Mouse (Mus musculus): ENCODE data around the gene Atp2c2. TPM values are rescaled to one million over a fixed set of nuclear protein-coding genes. Genes with fewer than 3 reads are reported as not detected.

Gene Atp2c2
- total and polyA plus RNA-seq, 3 experiments = 0.27 to 0.58 TPM; not detected in 1

- H3K4me1 ChIP-seq (ENCODE audit: control insufficient read depth in 1 of 2, insufficient read depth in 2 of 2, low read length in 2 of 2) = peaks cover 8 to 32% of the 10 kb centered on the region in 2 experiments
- H3K4me3 ChIP-seq (ENCODE audit: control insufficient read depth in 1 of 2, insufficient read depth in 1 of 2, low read depth in 2 of 2, low read length in 2 of 2) = peak overlapping the region; percentile 43 to 50
These were observed 87.1 kb downstream of the Atp2c2 start for GRCm38 (mm10) chr8:119786871-119787270.

GRCm38 (mm10) chr8:119787341-119787740 lies 87.5 kb downstream of the Atp2c2 start:
- H3K9me3 ChIP-seq (replicated peaks; ENCODE audit: insufficient read depth, low read length) = no peaks in the 10 kb centered on the region
- peaks cover 0 to 9% of the 10 kb centered on the region in 2 experiments; a peak in 2 of 4 replicates for H3K36me3 ChIP-seq (ENCODE audit: control insufficient read depth in 1 of 2, insufficient read depth in 2 of 2, low read length in 2 of 2)
- no peaks in the 10 kb centered on the region for H3K79me2 ChIP-seq (ENCODE audit: control insufficient read depth, insufficient read depth, low read length, poor library complexity)
- peak overlapping the region; percentile 41 for H3K9ac ChIP-seq (ENCODE audit: control insufficient read depth, low read depth, low read length, poor library complexity, severe bottlenecking)
- H3K27me3 ChIP-seq (ENCODE audit: control insufficient read depth in 1 of 2, insufficient read depth in 2 of 2, low read length in 2 of 2) = no peaks in the 10 kb centered on the region
- no peak for TF ChIP-seq ZC3H11A (IDR thresholded peaks at IDR 0.05; ENCODE audit: low read depth, low read length)
- TF ChIP-seq RCOR1 (IDR thresholded peaks at IDR 0.05; ENCODE audit: low read depth, low read length) = no peak
- TF ChIP-seq HCFC1 (IDR thresholded peaks at IDR 0.05; ENCODE audit: low read depth, low read length) = no peak
- TF ChIP-seq SIN3A (IDR thresholded peaks at IDR 0.05; ENCODE audit: low read length) = 0 out of 2 replicates have a peak, but pooled peaks have one; percentile 2
- peak; percentile 35 for DNase-seq (ENCODE audit: low read depth, low spot score)
- peaks cover 8 to 32% of the 10 kb centered on the region in 2 experiments for H3K4me1 ChIP-seq (ENCODE audit: control insufficient read depth in 1 of 2, insufficient read depth in 2 of 2, low read length in 2 of 2)
- peak overlapping the region; percentile 43 to 50 for H3K4me3 ChIP-seq (ENCODE audit: control insufficient read depth in 1 of 2, insufficient read depth in 1 of 2, low read depth in 2 of 2, low read length in 2 of 2)
- peak overlapping the region; percentile 23; the same call in 1 of the 2 replicates for H3K27ac ChIP-seq (ENCODE audit: control insufficient read depth, low read depth, low read length)

More at GRCm38 (mm10) chr8:119786871-119787270, 87.1 kb downstream of the Atp2c2 start:
- Histone ChIP-seq H3K9me3 (replicated peaks; ENCODE audit: insufficient read depth, low read length) (no peaks in the 10 kb centered on the region), H3K27me3 (ENCODE audit: control insufficient read depth in 1 of 2, insufficient read depth in 2 of 2, low read length in 2 of 2) (no peaks in the 10 kb centered on the region), H3K79me2 (ENCODE audit: control insufficient read depth, insufficient read depth, low read length, poor library complexity) (no peaks in the 10 kb centered on the region), H3K36me3 (ENCODE audit: control insufficient read depth in 1 of 2, insufficient read depth in 2 of 2, low read length in 2 of 2) (peaks cover 0 to 9% of the 10 kb centered on the region in 2 experiments; a peak in 2 of 4 replicates), H3K27ac (ENCODE audit: control insufficient read depth, low read depth, low read length) (peak overlapping the region; percentile 23; the same call in 1 of the 2 replicates), H3K9ac (ENCODE audit: control insufficient read depth, low read depth, low read length, poor library complexity, severe bottlenecking) (peak overlapping the region; percentile 41)
- peak; percentile 73 for DNase-seq (ENCODE audit: low read depth, low spot score)
- TF ChIP-seq ZKSCAN1 (IDR thresholded peaks at IDR 0.05; ENCODE audit: low read depth, low read length) = no peak
- peak; percentile 57; the same call in 1 of the 2 replicates for TF ChIP-seq TCF12 (IDR thresholded peaks at IDR 0.05; ENCODE audit: low read depth, low read length)
- no peak for TF ChIP-seq CTCF (IDR thresholded peaks at IDR 0.05 in 2 of 3, conservative IDR thresholded peaks at IDR 0.05 in 1 of 3; ENCODE audit: control insufficient read depth in 1 of 3, insufficient read depth in 1 of 3, low read depth in 2 of 3, low read length in 3 of 3, poor library complexity in 1 of 3, severe bottlenecking in 1 of 3)
- no peak for TF ChIP-seq RCOR1 (IDR thresholded peaks at IDR 0.05; ENCODE audit: low read depth, low read length)
- TF ChIP-seq POLR2AphosphoS2 (IDR thresholded peaks at IDR 0.05; ENCODE audit: low read length) = no peak
- no peak for TF ChIP-seq HCFC1 (IDR thresholded peaks at IDR 0.05; ENCODE audit: low read depth, low read length)
- 0 out of 2 replicates have a peak, but pooled peaks have one; percentile 46 for TF ChIP-seq MYC (IDR thresholded peaks at IDR 0.05; ENCODE audit: low read depth, low read length)
- TF ChIP-seq EP300 (IDR thresholded peaks at IDR 0.05; ENCODE audit: low read depth in 1 of 2, low read length in 2 of 2) = peak; percentile 38 to 55; a peak in 2 of 4 replicates
- TF ChIP-seq MAZ (IDR thresholded peaks at IDR 0.05; ENCODE audit: low read depth, low read length) = 0 out of 2 replicates have a peak, but pooled peaks have one; percentile 33
- TF ChIP-seq GATA1 (IDR thresholded peaks at IDR 0.05; ENCODE audit: low read depth, low read length) = peak; percentile 57; the same call in 1 of the 2 replicates
- peak; percentile 37; the same call in 1 of the 2 replicates for TF ChIP-seq ETS1 (IDR thresholded peaks at IDR 0.05; ENCODE audit: low read depth, low read length)
- peak; percentile 58; the same call in 1 of the 2 replicates for TF ChIP-seq TBP (IDR thresholded peaks at IDR 0.05; ENCODE audit: low read depth, low read length)
- TF ChIP-seq TAL1 (IDR thresholded peaks at IDR 0.05; ENCODE audit: low read length) = peak; percentile 48
- no peak for TF ChIP-seq MYB (IDR thresholded peaks at IDR 0.05; ENCODE audit: low read depth, low read length)
- no peak for TF ChIP-seq KAT2A (conservative IDR thresholded peaks at IDR 0.05; ENCODE audit: low read depth, low read length)
- TF ChIP-seq SIN3A (IDR thresholded peaks at IDR 0.05; ENCODE audit: low read length) = peak; percentile 51
- TF ChIP-seq MXI1 (IDR thresholded peaks at IDR 0.05; ENCODE audit: low read depth, low read length) = 0 out of 2 replicates have a peak, but pooled peaks have one; percentile 29
- no peak for TF ChIP-seq CHD2 (IDR thresholded peaks at IDR 0.05; ENCODE audit: low read length)
